Mouse (Mus musculus) MEL (cell line): ENCODE measurements around the gene Pip5k1c. TPM values are rescaled to one million over a fixed set of nuclear protein-coding genes. Genes with fewer than 3 reads are reported as not detected.

Experiments
- DNase-seq: peaks from one replicate; pipeline ENCODE4 v3.0.0; 2011; ENCODE audit warnings: low read depth, low spot score
- H3K27ac ChIP-seq: 2 replicates; pipeline ENCODE4 v1.5.1; 2012; ENCODE audit warnings: low read depth, mild to moderate bottlenecking, control low read depth, low read length, moderate library complexity; ENCODE audit not compliant: control insufficient read depth
- H3K27me3 ChIP-seq, 2 experiments: fragments of 150-350 bp in 1 of 2; sonication (generic) in 1 of 2; 2 replicates each; pipeline ENCODE4 v1.6.1; 2012; ENCODE audit warnings: low read length in 2 of 2, mild to moderate bottlenecking in 2 of 2, improper control_type of control experiment in 1 of 2, moderate library complexity in 1 of 2; ENCODE audit not compliant: insufficient read depth in 2 of 2, control insufficient read depth in 1 of 2
- H3K36me3 ChIP-seq, 2 experiments: 2 replicates each; pipeline ENCODE4 v1.6.1; 2012 to 2014; ENCODE audit warnings: low read length in 2 of 2, improper control_type of control experiment in 1 of 2, inconsistent platforms in 1 of 2, mild to moderate bottlenecking in 1 of 2; ENCODE audit not compliant: insufficient read depth in 2 of 2, control insufficient read depth in 1 of 2
- H3K4me1 ChIP-seq, 2 experiments: fragments of 150-350 bp in 1 of 2; sonication (generic) in 1 of 2; 2 replicates each; pipeline ENCODE4 v1.6.1; 2012; ENCODE audit warnings: low read length in 2 of 2, improper control_type of control experiment in 1 of 2, mild to moderate bottlenecking in 1 of 2; ENCODE audit not compliant: insufficient read depth in 2 of 2, control insufficient read depth in 1 of 2
- H3K4me3 ChIP-seq, 2 experiments: fragments of 150-350 bp in 1 of 2; sonication (generic) in 1 of 2; 2 replicates each; pipeline ENCODE4 v1.5.1; 2012; ENCODE audit warnings: low read depth in 2 of 2, low read length in 2 of 2, mild to moderate bottlenecking in 2 of 2, moderate library complexity in 2 of 2, control low read depth in 1 of 2, improper control_type of control experiment in 1 of 2; ENCODE audit not compliant: control insufficient read depth in 1 of 2, insufficient read depth in 1 of 2
- H3K79me2 ChIP-seq: 2 replicates; pipeline ENCODE4 v1.6.1; 2012; ENCODE audit warnings: mild to moderate bottlenecking, low read length, moderate library complexity; ENCODE audit not compliant: control insufficient read depth, poor library complexity, insufficient read depth
- H3K9ac ChIP-seq: 2 replicates; pipeline ENCODE4 v1.6.1; 2012; ENCODE audit warnings: low read depth, mild to moderate bottlenecking, control low read depth, low read length, moderate library complexity; ENCODE audit not compliant: control insufficient read depth, poor library complexity, severe bottlenecking
- H3K9me3 ChIP-seq: fragments of 150-350 bp; sonication (generic); replicated peaks from 2 replicates; pipeline ENCODE4 v1.6.1; 2012; ENCODE audit warnings: mild to moderate bottlenecking, low read length, improper control_type of control experiment, moderate library complexity; ENCODE audit not compliant: insufficient read depth
- CHD1 ChIP-seq: IDR thresholded peaks from 2 replicates; pipeline ENCODE4 v1.6.1; 2012; ENCODE audit warnings: low read depth, mild to moderate bottlenecking, inconsistent platforms, low read length, improper control_type of control experiment
- GATA1 ChIP-seq: IDR thresholded peaks from 2 replicates; pipeline ENCODE4 v1.6.1; 2011; ENCODE audit warnings: low read depth, low read length, improper control_type of control experiment
- JUND ChIP-seq: IDR thresholded peaks from 2 replicates; pipeline ENCODE4 v1.6.1; 2011; ENCODE audit warnings: low read depth, mild to moderate bottlenecking, improper control_type of control experiment, low read length
- KAT2A ChIP-seq: conservative IDR thresholded peaks from 2 replicates; pipeline ENCODE4 v1.6.1; 2012; ENCODE audit warnings: low read depth, low read length, improper control_type of control experiment, inconsistent platforms
- MAFK ChIP-seq: IDR thresholded peaks from 2 replicates; pipeline ENCODE4 v1.6.1; 2011; ENCODE audit warnings: low read depth, mild to moderate bottlenecking, low read length, improper control_type of control experiment, borderline replicate concordance
- MAZ ChIP-seq: IDR thresholded peaks from 2 replicates; pipeline ENCODE4 v1.6.1; 2012; ENCODE audit warnings: low read depth, mild to moderate bottlenecking, inconsistent platforms, low read length, improper control_type of control experiment
- MYB ChIP-seq: IDR thresholded peaks from 2 replicates; pipeline ENCODE4 v1.6.1; 2011; ENCODE audit warnings: mild to moderate bottlenecking, low read depth, low read length, improper control_type of control experiment
- NRF1 ChIP-seq: IDR thresholded peaks from 2 replicates; pipeline ENCODE4 v1.6.1; 2014; ENCODE audit warnings: low read depth, mild to moderate bottlenecking, inconsistent platforms, low read length, improper control_type of control experiment, moderate library complexity; ENCODE audit not compliant: poor library complexity, insufficient read depth, severe bottlenecking
- POLR2AphosphoS5 ChIP-seq: IDR thresholded peaks from 2 replicates; pipeline ENCODE4 v1.6.1; 2012; ENCODE audit warnings: low read depth, borderline replicate concordance, mild to moderate bottlenecking, inconsistent platforms, low read length, moderate library complexity, mixed read lengths
- RAD21 ChIP-seq: IDR thresholded peaks from 2 replicates; pipeline ENCODE4 v1.6.1; 2011; ENCODE audit warnings: mild to moderate bottlenecking, low read depth, low read length, improper control_type of control experiment
- TAL1 ChIP-seq: IDR thresholded peaks from 2 replicates; pipeline ENCODE4 v1.6.1; 2012; ENCODE audit warnings: mild to moderate bottlenecking, inconsistent platforms, low read length, moderate library complexity, mixed read lengths
- TBP ChIP-seq: IDR thresholded peaks from 2 replicates; pipeline ENCODE4 v1.8.0; 2011; ENCODE audit warnings: low read depth, low read length, improper control_type of control experiment
- TCF12 ChIP-seq: IDR thresholded peaks from 2 replicates; pipeline ENCODE4 v1.6.1; 2014; ENCODE audit warnings: low read depth, mild to moderate bottlenecking, inconsistent platforms, low read length, improper control_type of control experiment, moderate library complexity
- USF1 ChIP-seq: IDR thresholded peaks from 2 replicates; pipeline ENCODE4 v1.6.1; 2014; ENCODE audit warnings: low read depth, mild to moderate bottlenecking, inconsistent platforms, low read length, improper control_type of control experiment, moderate library complexity
- USF2 ChIP-seq, 2 experiments: IDR thresholded peaks; 2 replicates each; pipeline ENCODE4 v1.6.1; 2011 to 2012; ENCODE audit warnings: improper control_type of control experiment in 2 of 2, low read length in 2 of 2, borderline replicate concordance in 1 of 2, inconsistent platforms in 1 of 2, low read depth in 1 of 2, mild to moderate bottlenecking in 1 of 2; ENCODE audit not compliant: insufficient read depth in 1 of 2
- ZC3H11A ChIP-seq: IDR thresholded peaks from 2 replicates; pipeline ENCODE4 v1.6.1; 2012; ENCODE audit warnings: low read depth, mild to moderate bottlenecking, inconsistent platforms, low read length, improper control_type of control experiment
- polyA plus RNA-seq, 2 experiments: library from polyadenylated mRNA; stranded (reverse) in 1 of 2; unstranded in 1 of 2; fragments of >175 nt in 1 of 2; fragments of >200 nt in 1 of 2; gene quantifications; 2 replicates each; pipeline versions ENCODE4 v1.2.1 to v1.2.4; 2012; ENCODE audit warnings: low replicate concordance in 2 of 2, low read depth in 1 of 2; ENCODE audit not compliant: insufficient read length in 2 of 2, insufficient read depth in 1 of 2, missing spikeins in 1 of 2
- total RNA-seq: library from RNA; depleted of rRNA; stranded (reverse); fragments of 300-350 nt; gene quantifications from 2 replicates; pipeline ENCODE4 v1.2.3, GENCODE M21; 2012

The Pip5k1c gene
- total and polyA plus RNA-seq, 3 experiments: 14.4 to 40.5 TPM; not detected in 1

DNA sequence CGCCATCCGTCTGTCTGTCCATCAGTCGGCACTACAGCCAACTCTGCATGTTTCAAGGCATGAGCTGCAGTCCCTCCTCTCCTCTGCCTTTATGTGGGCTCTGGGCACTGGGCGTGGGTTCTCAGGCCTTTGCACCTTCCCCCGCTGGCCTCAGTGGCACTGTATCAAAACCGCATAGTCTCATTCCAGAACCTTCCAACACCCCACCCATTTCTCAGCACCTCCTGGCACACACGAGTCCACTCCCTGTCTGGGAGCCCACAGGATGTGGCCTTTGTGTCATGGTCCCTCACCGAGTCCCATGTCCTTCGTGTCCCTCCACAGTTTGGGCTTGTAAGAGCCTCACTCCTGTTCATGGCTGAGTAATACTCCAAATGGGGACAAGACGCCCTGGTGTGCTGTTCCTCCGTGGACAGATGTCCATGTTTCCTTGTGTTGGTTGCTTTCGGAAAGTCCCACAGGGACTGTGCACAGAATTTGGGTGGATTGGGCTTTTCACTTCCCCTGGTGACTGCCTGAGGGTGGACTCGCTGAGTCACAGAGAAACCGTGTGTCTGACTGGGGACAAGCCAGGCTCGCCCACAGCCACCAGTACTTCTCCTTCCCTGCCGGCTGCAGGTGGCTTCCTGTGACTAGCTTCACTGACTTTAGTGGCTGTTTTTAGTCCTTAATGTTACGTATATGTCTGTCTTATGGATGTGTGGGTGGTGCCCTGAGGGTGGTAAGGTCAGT, 5.8 kb downstream of the Pip5k1c start:
- Histone ChIP-seq H3K9ac (no peak overlapping the region), H3K9me3 (no peaks in the 10 kb centered on the region), H3K4me1 (peaks cover 4 to 21% of the 10 kb centered on the region in 2 experiments; a peak in 3 of 4 replicates), H3K4me3 (no peak overlapping the region), H3K79me2 (peaks cover 73% of the 10 kb centered on the region), H3K27ac (no peak overlapping the region)
- DNase-seq: peak; percentile 44
- no peak for TF ChIP-seq USF1
- TF ChIP-seq NRF1: no peak
- no peak for TF ChIP-seq RAD21
- TF ChIP-seq JUND: no peak
- no peak for TF ChIP-seq CHD1
- no peak for TF ChIP-seq GATA1
- TF ChIP-seq TAL1: no peak
- TF ChIP-seq MAZ: no peak
- no peak for TF ChIP-seq TCF12
- TF ChIP-seq MYB: no peak
- TF ChIP-seq, all 39 proteins: peak for 0
- peaks cover 0 to 10% of the 10 kb centered on the region in 2 experiments; a peak in 2 of 4 replicates for H3K36me3 ChIP-seq
- H3K27me3 ChIP-seq: no peaks in the 10 kb centered on the region

DNA sequence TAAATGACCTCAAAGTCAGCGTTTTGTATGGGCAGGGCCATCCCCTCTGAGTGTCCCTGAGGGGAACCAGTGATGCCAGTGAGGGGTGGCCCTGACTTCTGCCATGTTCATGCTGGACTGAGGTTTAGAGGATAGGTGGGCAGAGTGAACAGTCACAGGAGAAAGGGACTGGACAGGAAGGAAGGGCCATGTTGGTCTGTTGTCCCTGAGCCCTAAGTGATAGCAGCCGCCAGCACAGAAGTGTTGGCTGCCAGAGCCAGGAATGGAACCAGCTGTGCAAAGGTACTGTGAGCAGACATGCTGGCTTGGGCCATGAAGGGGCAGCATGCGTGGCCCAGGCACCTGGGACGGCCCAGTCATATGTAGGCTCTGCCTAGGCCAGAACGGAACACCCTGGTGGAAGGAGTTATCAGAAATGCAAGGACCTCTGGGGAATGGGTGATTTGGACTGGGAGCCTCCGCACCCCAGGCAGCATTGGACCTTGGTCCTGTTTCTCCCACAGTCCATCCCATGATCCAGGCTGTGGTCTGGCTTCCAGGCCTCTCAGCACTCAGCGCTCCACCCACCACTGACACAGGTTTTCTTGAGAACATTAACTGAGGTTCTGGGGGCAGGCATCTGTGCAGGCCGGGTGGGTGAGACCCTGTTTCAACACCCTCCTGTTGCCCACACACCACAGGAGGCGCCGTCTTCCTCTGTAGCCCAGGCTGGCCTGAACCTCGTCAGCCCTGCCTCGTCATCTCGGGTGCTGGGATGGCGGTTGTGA, 7.0 kb downstream of the Pip5k1c start:
- Histone ChIP-seq H3K9ac (no peak overlapping the region), H3K36me3 (peaks cover 0 to 1% of the 10 kb centered on the region in 2 experiments; a peak in 1 of 4 replicates), H3K27me3 (no peaks in the 10 kb centered on the region), H3K79me2 (peaks cover 61% of the 10 kb centered on the region), H3K4me1 (peaks cover 1 to 10% of the 10 kb centered on the region in 2 experiments; a peak in 3 of 4 replicates), H3K4me3 (no peak overlapping the region), H3K9me3 (no peaks in the 10 kb centered on the region), H3K27ac (no peak overlapping the region)
- no peak for TF ChIP-seq TBP
- no peak for TF ChIP-seq GATA1
- TF ChIP-seq POLR2AphosphoS5: no peak
- no peak for TF ChIP-seq ZC3H11A
- TF ChIP-seq USF2 (IDR thresholded peaks at IDR 0.05; ENCODE audit: borderline replicate concordance in 1 of 2, insufficient read depth in 1 of 2, low read depth in 1 of 2, low read length in 2 of 2): no peak
- no peak for TF ChIP-seq MAFK
- TF ChIP-seq KAT2A: no peak
- no peak for DNase-seq
